Mouse (Mus musculus): ENCODE data around the gene Mrpl4. TPM values are rescaled to one million over a fixed set of nuclear protein-coding genes. Genes with fewer than 3 reads are reported as not detected.
A peak's percentile ranks its signal among the peaks of the same experiment; 100 is the strongest.

The Mrpl4 gene
- polyA plus RNA-seq, 1 experiment: 135 TPM

DNA sequence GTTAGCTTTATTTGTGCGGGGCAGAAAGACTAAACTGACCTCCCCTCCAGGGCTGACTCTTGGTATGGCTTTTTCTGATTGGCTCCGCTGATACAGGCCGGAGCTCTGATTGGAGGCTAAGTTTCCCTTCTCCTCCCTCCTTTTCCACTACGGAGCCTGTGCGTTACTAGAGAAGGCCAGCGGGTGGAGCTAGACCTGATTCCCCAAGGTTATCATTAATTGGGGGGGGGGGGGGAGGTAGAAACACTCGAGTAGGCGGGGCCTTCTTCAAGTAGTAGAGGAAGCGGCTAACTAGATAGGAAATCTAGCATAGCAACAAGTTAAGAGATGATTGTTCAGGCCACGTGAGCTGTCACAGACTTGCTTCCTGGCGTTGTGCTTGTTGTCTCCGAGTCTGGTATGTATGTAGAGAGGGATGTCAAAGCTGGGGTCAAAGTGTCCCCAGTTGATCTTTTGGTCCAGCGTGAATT, 28.3 kb downstream of the Mrpl4 start:
- under 1% methylated on average over 13 of the region's 13 CpGs for WGBS
- peak overlapping the region; percentile 44 for H3K4me3 ChIP-seq (replicated peaks; ENCODE audit: insufficient read depth, low read depth, low read length)
- peaks cover 9% of the 10 kb centered on the region for H3K4me1 ChIP-seq (ENCODE audit: control insufficient read depth, insufficient read depth, low read length)
- TF ChIP-seq POLR2A (IDR thresholded peaks at IDR 0.05; ENCODE audit: borderline replicate concordance, insufficient read depth, low read length) (no peak), CTCF (IDR thresholded peaks at IDR 0.05; ENCODE audit: borderline replicate concordance, insufficient read depth, low read depth, low read length) (peak; percentile 22; the same call in 1 of the 2 replicates)
- H3K27me3 ChIP-seq (ENCODE audit: control insufficient read depth, insufficient read depth, low read length): no peaks in the 10 kb centered on the region; the same call in 1 of the 2 replicates
- peak; percentile 76 to 80 for DNase-seq
- no peak overlapping the region for H3K27ac ChIP-seq (ENCODE audit: insufficient read depth, low read length)

DNA sequence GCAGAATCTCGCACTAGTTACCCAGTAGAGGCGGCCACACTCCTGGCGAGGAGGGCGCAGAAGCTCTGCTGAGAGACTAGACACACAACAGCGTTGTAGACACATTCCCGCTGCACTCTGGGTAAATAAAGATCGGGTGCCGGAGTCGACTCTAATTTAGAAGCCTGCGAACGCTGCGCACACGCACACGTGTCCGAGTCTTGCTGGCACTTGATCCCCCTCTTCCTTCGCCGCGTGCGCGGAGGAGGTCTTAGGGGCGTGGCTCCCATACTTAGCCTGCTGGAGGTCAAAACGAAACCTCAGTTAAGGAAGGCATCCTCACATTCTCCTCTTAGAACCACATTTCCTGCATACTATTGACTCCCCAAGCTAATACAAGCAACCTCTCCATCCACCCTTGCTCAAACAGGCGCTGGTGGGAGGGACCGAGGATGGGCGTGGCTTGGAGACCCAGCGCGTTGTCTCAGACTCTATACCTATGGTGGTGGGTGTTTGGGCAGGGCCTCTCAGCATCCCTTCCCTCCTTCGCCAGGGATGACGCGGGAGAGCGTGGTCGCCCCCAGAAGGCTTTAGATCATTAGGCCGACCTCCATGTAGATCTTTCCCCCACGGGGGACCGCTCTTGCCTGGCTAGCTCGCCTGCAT, 28.8 kb downstream of the Mrpl4 start:
- no peak overlapping the region for H3K27ac ChIP-seq (ENCODE audit: insufficient read depth, low read length)

DNA sequence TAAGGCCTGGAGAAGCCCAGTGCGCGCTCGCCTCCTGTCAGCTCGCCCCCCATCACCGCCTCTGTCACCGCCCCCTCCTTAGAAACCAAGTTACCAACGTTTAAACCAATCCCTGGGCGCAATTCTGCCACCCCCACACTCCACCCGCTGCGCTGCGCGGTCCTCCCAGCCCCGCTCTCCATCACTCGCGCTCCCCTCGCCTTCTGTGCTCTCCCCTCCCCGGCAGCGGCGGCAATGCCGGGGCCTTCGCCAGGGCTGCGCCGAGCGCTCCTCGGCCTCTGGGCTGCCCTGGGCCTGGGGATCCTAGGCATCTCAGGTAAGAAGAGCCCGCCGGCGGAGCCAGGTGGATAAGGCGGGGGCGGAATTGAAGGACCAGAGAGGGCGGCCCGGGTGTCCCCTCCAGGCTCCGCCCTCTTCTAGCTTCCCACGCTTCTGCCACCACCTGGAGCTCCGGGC, 29.4 kb downstream of the Mrpl4 start, which contains the start of gene Icam5:
TSS of gene Icam5 (plus strand) at position 178 of the 456 bp plus-strand sequence.
- no peak within 1 kb of the TSS for H3K27ac ChIP-seq (ENCODE audit: insufficient read depth, low read length)
- under 1% methylated on average over 35 of the region's 35 CpGs for WGBS
- peak in 1 of 2 experiments; percentile 35 for DNase-seq
- TF ChIP-seq POLR2A (IDR thresholded peaks at IDR 0.05; ENCODE audit: borderline replicate concordance, insufficient read depth, low read length) (no peak), CTCF (IDR thresholded peaks at IDR 0.05; ENCODE audit: borderline replicate concordance, insufficient read depth, low read depth, low read length) (no peak)
- no peaks in the 10 kb centered on the region; the same call in 1 of the 2 replicates for H3K27me3 ChIP-seq (ENCODE audit: control insufficient read depth, insufficient read depth, low read length)
- H3K4me3 ChIP-seq (replicated peaks; ENCODE audit: insufficient read depth, low read depth, low read length): peak within 1 kb of the TSS; percentile 44
- peaks cover 9% of the 10 kb centered on the region for H3K4me1 ChIP-seq (ENCODE audit: control insufficient read depth, insufficient read depth, low read length)

More for the DNA sequence above, 28.8 kb downstream of the Mrpl4 start:
- TF ChIP-seq POLR2A (IDR thresholded peaks at IDR 0.05; ENCODE audit: borderline replicate concordance, insufficient read depth, low read length) (no peak), CTCF (IDR thresholded peaks at IDR 0.05; ENCODE audit: borderline replicate concordance, insufficient read depth, low read depth, low read length) (no peak)
- under 1% methylated on average over 36 of the region's 36 CpGs for WGBS
- Histone ChIP-seq H3K4me1 (ENCODE audit: control insufficient read depth, insufficient read depth, low read length) (peaks cover 9% of the 10 kb centered on the region), H3K27me3 (ENCODE audit: control insufficient read depth, insufficient read depth, low read length) (no peaks in the 10 kb centered on the region; the same call in 1 of the 2 replicates), H3K4me3 (replicated peaks; ENCODE audit: insufficient read depth, low read depth, low read length) (peak overlapping the region; percentile 44)
- DNase-seq: peak; percentile 34 to 40

DNA sequence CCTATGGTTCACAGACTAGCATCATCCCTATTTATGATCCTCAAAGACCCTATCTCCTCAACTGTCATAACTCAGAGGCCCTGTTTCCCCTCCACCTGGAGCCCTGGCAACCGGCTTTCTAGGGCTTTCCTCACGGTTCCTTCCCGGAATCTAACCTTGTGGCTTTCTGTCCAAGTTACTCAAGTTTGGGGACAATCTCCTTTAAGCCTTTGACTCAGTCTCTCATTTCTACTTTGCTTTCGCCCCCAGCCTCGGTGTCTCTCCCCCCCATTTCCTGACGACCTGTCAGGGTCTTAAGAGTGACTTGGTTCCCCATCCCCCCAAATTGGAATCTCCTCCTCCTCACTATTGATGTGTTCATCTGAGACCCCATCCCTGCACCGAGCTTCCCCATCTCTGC, 30.0 kb downstream of the Mrpl4 start:
- no peak for TF ChIP-seq CTCF (IDR thresholded peaks at IDR 0.05; ENCODE audit: borderline replicate concordance, insufficient read depth, low read depth, low read length)
- TF ChIP-seq POLR2A (IDR thresholded peaks at IDR 0.05; ENCODE audit: borderline replicate concordance, insufficient read depth, low read length): no peak
- Histone ChIP-seq H3K27me3 (ENCODE audit: control insufficient read depth, insufficient read depth, low read length) (no peaks in the 10 kb centered on the region; the same call in 1 of the 2 replicates), H3K4me3 (replicated peaks; ENCODE audit: insufficient read depth, low read depth, low read length) (peak overlapping the region; percentile 44), H3K27ac (ENCODE audit: insufficient read depth, low read length) (no peak overlapping the region), H3K4me1 (ENCODE audit: control insufficient read depth, insufficient read depth, low read length) (peaks cover 9% of the 10 kb centered on the region)
- 4% methylated on average over 7 of the region's 7 CpGs for WGBS
- DNase-seq: no peak

- H3K27ac ChIP-seq (ENCODE audit: insufficient read depth, low read length): no peak overlapping the region
- 2% methylated on average over 34 of the region's 34 CpGs for WGBS
- TF ChIP-seq CTCF (IDR thresholded peaks at IDR 0.05; ENCODE audit: borderline replicate concordance, insufficient read depth, low read depth, low read length) (no peak), POLR2A (IDR thresholded peaks at IDR 0.05; ENCODE audit: borderline replicate concordance, insufficient read depth, low read length) (no peak)
- H3K27me3 ChIP-seq (ENCODE audit: control insufficient read depth, insufficient read depth, low read length): no peaks in the 10 kb centered on the region; the same call in 1 of the 2 replicates
- H3K4me1 ChIP-seq (ENCODE audit: control insufficient read depth, insufficient read depth, low read length): peaks cover 9% of the 10 kb centered on the region
- no peak for DNase-seq
- peak overlapping the region; percentile 44 for H3K4me3 ChIP-seq (replicated peaks; ENCODE audit: insufficient read depth, low read depth, low read length)
Measured at GRCm38 (mm10) chr9:21033136-21033535, 30.6 kb downstream of the Mrpl4 start.

GRCm38 (mm10) chr9:21034481-21035085, 32.0 kb downstream of the Mrpl4 start:
- H3K4me1 ChIP-seq (ENCODE audit: control insufficient read depth, insufficient read depth, low read length): peaks cover 9% of the 10 kb centered on the region
- no peak for DNase-seq
- WGBS: 17% methylated on average over 17 of the region's 17 CpGs
- H3K27ac ChIP-seq (ENCODE audit: insufficient read depth, low read length): no peak overlapping the region
- TF ChIP-seq CTCF (IDR thresholded peaks at IDR 0.05; ENCODE audit: borderline replicate concordance, insufficient read depth, low read depth, low read length) (no peak), POLR2A (IDR thresholded peaks at IDR 0.05; ENCODE audit: borderline replicate concordance, insufficient read depth, low read length) (no peak)
- H3K27me3 ChIP-seq (ENCODE audit: control insufficient read depth, insufficient read depth, low read length): no peaks in the 10 kb centered on the region; the same call in 1 of the 2 replicates
- no peak overlapping the region for H3K4me3 ChIP-seq (replicated peaks; ENCODE audit: insufficient read depth, low read depth, low read length)

- WGBS: 38% methylated on average over 9 of the region's 9 CpGs
- Histone ChIP-seq H3K4me1 (ENCODE audit: control insufficient read depth, insufficient read depth, low read length) (peaks cover 5% of the 10 kb centered on the region; the same call in 1 of the 2 replicates), H3K4me3 (replicated peaks; ENCODE audit: insufficient read depth, low read depth, low read length) (no peak overlapping the region), H3K27ac (ENCODE audit: insufficient read depth, low read length) (no peak overlapping the region), H3K27me3 (ENCODE audit: control insufficient read depth, insufficient read depth, low read length) (no peaks in the 10 kb centered on the region; the same call in 1 of the 2 replicates)
- DNase-seq: no peak
- TF ChIP-seq POLR2A (IDR thresholded peaks at IDR 0.05; ENCODE audit: borderline replicate concordance, insufficient read depth, low read length) (no peak), CTCF (IDR thresholded peaks at IDR 0.05; ENCODE audit: borderline replicate concordance, insufficient read depth, low read depth, low read length) (no peak)
Measured at GRCm38 (mm10) chr9:21035586-21035985, 33.0 kb downstream of the Mrpl4 start.

Measured in cerebellum, adult 2 months (tissue).